Mouse (Mus musculus) ovary, adult 10 weeks (tissue): ENCODE data around the gene Olfr223. TPM values are rescaled to one million over a fixed set of nuclear protein-coding genes. Genes with fewer than 3 reads are reported as not detected.

Experiments
- polyA plus RNA-seq: library from polyadenylated mRNA; stranded (reverse); fragments of 350-450 nt; fragmentation: Illumina TruSeq; extraction: RNeasy Lipid Tissue Mini Kit (QIAGEN cat#74804); gene quantifications from one replicate; pipeline ENCODE4 v1.2.3, GENCODE M21; 2014

Olfr223 gene
- not detected for polyA plus RNA-seq

DNA sequence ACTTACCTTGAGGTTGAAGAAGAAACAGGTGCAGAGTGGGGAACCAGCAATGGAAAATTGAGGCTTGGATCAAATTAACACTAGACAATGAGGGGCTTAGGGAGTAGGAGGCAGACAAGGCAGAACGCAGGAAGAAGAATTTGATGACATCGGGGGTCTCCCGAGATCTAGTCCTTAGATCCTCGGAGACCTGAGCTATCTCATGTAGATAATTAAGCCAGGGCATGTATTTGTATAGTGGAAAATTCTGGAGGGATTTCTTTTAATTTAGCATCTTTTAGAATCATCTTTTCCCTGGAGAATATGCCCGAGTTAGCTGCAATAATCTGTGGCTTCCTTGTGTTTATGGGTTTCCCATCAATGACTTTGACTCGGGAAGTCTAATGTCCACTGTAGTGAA, at the start of gene Olfr223:
Gene Olfr223, minus strand, starts transcription at position 101 of the 400 bp plus-strand sequence.

DNA sequence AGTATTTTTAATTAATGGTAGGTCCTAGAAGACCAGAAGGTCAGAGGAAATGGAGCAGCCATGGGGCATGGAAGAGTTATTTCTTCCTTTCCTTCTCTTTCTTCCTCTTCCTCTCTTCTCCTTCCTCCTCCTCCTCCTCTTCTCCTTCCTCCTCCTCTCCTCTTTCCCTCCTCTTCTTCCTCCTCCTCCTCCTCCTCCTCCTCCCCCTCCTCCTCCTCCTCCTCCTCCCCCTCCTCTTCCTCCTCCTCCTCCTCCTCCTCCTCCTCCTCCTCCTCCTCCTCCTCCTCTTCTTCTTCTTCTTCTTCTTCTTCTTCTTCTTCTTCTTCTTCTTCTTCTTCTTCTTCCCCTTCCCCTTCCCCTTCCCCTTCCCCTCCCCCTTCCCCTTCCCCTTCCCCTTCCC, 17.0 kb downstream of the Olfr223 start, which contains the start of gene Olfr222:
Gene Olfr222, minus strand, starts transcription at position 101 of the 400 bp plus-strand sequence.

DNA sequence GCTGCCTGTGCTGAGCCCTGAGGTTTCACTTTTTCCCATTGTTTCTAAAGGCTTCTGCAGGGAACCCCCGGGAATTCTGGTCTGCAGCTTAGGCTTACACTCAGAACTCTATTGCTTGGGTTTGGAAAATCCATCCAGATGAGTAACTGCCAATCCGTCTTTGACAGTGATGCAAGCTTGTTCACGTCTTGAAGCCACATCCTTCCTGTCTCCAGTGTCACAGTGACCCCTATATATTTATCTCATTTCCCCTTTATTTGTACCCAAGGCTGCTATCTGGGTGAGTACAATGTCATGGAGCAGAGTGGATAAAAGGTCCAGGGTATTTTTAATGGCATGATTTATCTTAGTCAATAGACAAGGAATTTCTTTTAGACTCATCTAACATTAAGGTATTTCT, 51.8 kb downstream of the Olfr223 start, which contains the start of gene Nlrp3:
Gene Nlrp3, plus strand, starts transcription at position 245 of the 400 bp plus-strand sequence.

Other genes with a start within 250 kb of the Olfr223 start
- not detected for gene Prss38, start 217.6 kb downstream of the Olfr223 start, polyA plus RNA-seq
- gene Jmjd4, start 143.2 kb downstream of the Olfr223 start, polyA plus RNA-seq = 12.2 TPM
- gene Snap47, start 142.1 kb downstream of the Olfr223 start, polyA plus RNA-seq = 21.6 TPM
- gene Zfp867, start 120.8 kb downstream of the Olfr223 start, polyA plus RNA-seq = 13.4 TPM
- gene Zkscan17, start 66.5 kb downstream of the Olfr223 start, polyA plus RNA-seq = 5.4 TPM
- 1.1 TPM for gene Nlrp3, start 51.7 kb downstream of the Olfr223 start, polyA plus RNA-seq
- gene Olfr222, start 17.1 kb downstream of the Olfr223 start, polyA plus RNA-seq = not detected
- 30.0 TPM for gene Mprip, start 68.0 kb upstream of the Olfr223 start, polyA plus RNA-seq
- 0.26 TPM for gene Pld6, start 194.4 kb upstream of the Olfr223 start, polyA plus RNA-seq
- gene Flcn, start 216.7 kb upstream of the Olfr223 start, polyA plus RNA-seq = 3.6 TPM
- 1.5 TPM for gene Nt5m, start 246.2 kb upstream of the Olfr223 start, polyA plus RNA-seq
- gene Cops3, start 246.5 kb upstream of the Olfr223 start, polyA plus RNA-seq = 164 TPM